Mouse (Mus musculus): ENCODE results near the gene Slc13a2. TPM values are rescaled to one million over a fixed set of nuclear protein-coding genes. Genes with fewer than 3 reads are reported as not detected.

Slc13a2 gene
- polyA plus RNA-seq, 1 experiment from 2014 or later: 0.05 TPM

- no peak overlapping the region for H3K4me2 ChIP-seq
- no peak overlapping the region for H3K27ac ChIP-seq (replicated peaks)
- H3K4me3 ChIP-seq (replicated peaks): no peak overlapping the region
- no peak overlapping the region for H3K9ac ChIP-seq
- ATAC-seq (ENCODE audit: insufficient read depth): no peak
- no peaks in the 10 kb centered on the region; the same call in 1 of the 2 replicates for H3K4me1 ChIP-seq (replicated peaks)
- H3K27me3 ChIP-seq: no peaks in the 10 kb centered on the region
- H3K36me3 ChIP-seq (replicated peaks): no peaks in the 10 kb centered on the region
- H3K9me3 ChIP-seq (replicated peaks): no peaks in the 10 kb centered on the region
- 48% methylated on average over 3 of the region's 3 CpGs for WGBS (ENCODE audit: insufficient replicate concordance)
Measured at GRCm38 (mm10) chr11:78392728-78393127, 29.3 kb downstream of the Slc13a2 start.

- H3K4me2 ChIP-seq: no peak within 1 kb of the TSS
- H3K4me3 ChIP-seq (replicated peaks): no peak within 1 kb of the TSS
- H3K4me1 ChIP-seq (replicated peaks): no peaks in the 10 kb centered on the region
- WGBS (ENCODE audit: insufficient replicate concordance): 65% methylated on average over 14 of the region's 14 CpGs
- H3K27me3 ChIP-seq: no peaks in the 10 kb centered on the region
- no peak for ATAC-seq (ENCODE audit: insufficient read depth)
- H3K9ac ChIP-seq: no peak within 1 kb of the TSS
- no peak within 1 kb of the TSS for H3K27ac ChIP-seq (replicated peaks)
- H3K36me3 ChIP-seq (replicated peaks): no peaks in the 10 kb centered on the region
- no peaks in the 10 kb centered on the region for H3K9me3 ChIP-seq (replicated peaks)
Measured at GRCm38 (mm10) chr11:78386508-78387043, 35.4 kb downstream of the Slc13a2 start, which contains the start of gene Foxn1. Gene Foxn1 (minus strand): TSS chr11:78386558.

- H3K4me2 ChIP-seq: no peak overlapping the region
- ATAC-seq (ENCODE audit: insufficient read depth): no peak
- no peaks in the 10 kb centered on the region for H3K4me1 ChIP-seq (replicated peaks)
- no peak overlapping the region for H3K4me3 ChIP-seq (replicated peaks)
- no peaks in the 10 kb centered on the region for H3K9me3 ChIP-seq (replicated peaks)
- H3K27ac ChIP-seq (replicated peaks): no peak overlapping the region
- no peak overlapping the region for H3K9ac ChIP-seq
- no peaks in the 10 kb centered on the region for H3K27me3 ChIP-seq
- H3K36me3 ChIP-seq (replicated peaks): no peaks in the 10 kb centered on the region
- WGBS (ENCODE audit: insufficient replicate concordance): 72% methylated on average over 10 of the region's 10 CpGs
Measured at GRCm38 (mm10) chr11:78385776-78386175, 36.2 kb downstream of the Slc13a2 start.

GRCm38 (mm10) chr11:78382701-78383100 lies 39.3 kb downstream of the Slc13a2 start:
- ATAC-seq (ENCODE audit: insufficient read depth): no peak

GRCm38 (mm10) chr11:78382286-78382685 lies 39.7 kb downstream of the Slc13a2 start:
- Histone ChIP-seq H3K27ac (replicated peaks) (no peak overlapping the region), H3K36me3 (replicated peaks) (no peaks in the 10 kb centered on the region), H3K4me2 (no peak overlapping the region), H3K4me3 (replicated peaks) (no peak overlapping the region), H3K9ac (no peak overlapping the region), H3K4me1 (replicated peaks) (no peaks in the 10 kb centered on the region), H3K27me3 (peaks cover 5% of the 10 kb centered on the region; the same call in 1 of the 2 replicates), H3K9me3 (replicated peaks) (no peaks in the 10 kb centered on the region)
- no peak for ATAC-seq (ENCODE audit: insufficient read depth)
- 73% methylated on average over 7 of the region's 7 CpGs for WGBS (ENCODE audit: insufficient replicate concordance)

More at GRCm38 (mm10) chr11:78382701-78383100, 39.3 kb downstream of the Slc13a2 start:
- no peaks in the 10 kb centered on the region for H3K36me3 ChIP-seq (replicated peaks)
- no peaks in the 10 kb centered on the region for H3K9me3 ChIP-seq (replicated peaks)
- no peak overlapping the region for H3K9ac ChIP-seq
- whole genome bisulfite sequencing (ENCODE audit: insufficient replicate concordance): 41% methylated on average over 5 of the region's 5 CpGs
- H3K4me3 ChIP-seq (replicated peaks): no peak overlapping the region
- H3K4me1 ChIP-seq (replicated peaks): no peaks in the 10 kb centered on the region
- no peak overlapping the region for H3K4me2 ChIP-seq
- H3K27ac ChIP-seq (replicated peaks): no peak overlapping the region
- H3K27me3 ChIP-seq: peaks cover 5% of the 10 kb centered on the region; the same call in 1 of the 2 replicates

- Histone ChIP-seq H3K4me2 (no peak overlapping the region), H3K9ac (no peak overlapping the region), H3K27ac (replicated peaks) (no peak overlapping the region), H3K36me3 (replicated peaks) (no peaks in the 10 kb centered on the region), H3K4me3 (replicated peaks) (no peak overlapping the region), H3K9me3 (replicated peaks) (no peaks in the 10 kb centered on the region), H3K27me3 (peaks cover 5% of the 10 kb centered on the region; the same call in 1 of the 2 replicates), H3K4me1 (replicated peaks) (no peaks in the 10 kb centered on the region)
- WGBS (ENCODE audit: insufficient replicate concordance): 59% methylated on average over 3 of the region's 3 CpGs
- ATAC-seq (ENCODE audit: insufficient read depth): no peak
Measured at GRCm38 (mm10) chr11:78380996-78381395, 41.0 kb downstream of the Slc13a2 start.

- 48% methylated on average over 4 of the region's 4 CpGs for WGBS (ENCODE audit: insufficient replicate concordance)
- no peak for ATAC-seq (ENCODE audit: insufficient read depth)
- H3K9me3 ChIP-seq (replicated peaks): no peaks in the 10 kb centered on the region
Measured at GRCm38 (mm10) chr11:78380351-78380750, 41.7 kb downstream of the Slc13a2 start.

GRCm38 (mm10) chr11:78377549-78378159 lies 44.4 kb downstream of the Slc13a2 start:
- Histone ChIP-seq H3K4me1 (replicated peaks) (no peaks in the 10 kb centered on the region), H3K27ac (replicated peaks) (no peak overlapping the region), H3K4me3 (replicated peaks) (no peak overlapping the region), H3K36me3 (replicated peaks) (no peaks in the 10 kb centered on the region), H3K27me3 (peaks cover 5% of the 10 kb centered on the region; the same call in 1 of the 2 replicates), H3K9me3 (replicated peaks) (no peaks in the 10 kb centered on the region), H3K4me2 (no peak overlapping the region), H3K9ac (no peak overlapping the region)
- WGBS (ENCODE audit: insufficient replicate concordance): 28% methylated on average over 12 of the region's 12 CpGs
- no peak for ATAC-seq (ENCODE audit: insufficient read depth)

More at GRCm38 (mm10) chr11:78380351-78380750, 41.7 kb downstream of the Slc13a2 start:
- Histone ChIP-seq H3K4me1 (replicated peaks) (no peaks in the 10 kb centered on the region), H3K4me3 (replicated peaks) (no peak overlapping the region), H3K9ac (no peak overlapping the region), H3K27ac (replicated peaks) (no peak overlapping the region), H3K27me3 (peaks cover 5% of the 10 kb centered on the region; the same call in 1 of the 2 replicates), H3K4me2 (no peak overlapping the region), H3K36me3 (replicated peaks) (no peaks in the 10 kb centered on the region)

- no peak overlapping the region for H3K4me3 ChIP-seq (replicated peaks)
- H3K9me3 ChIP-seq (replicated peaks): no peaks in the 10 kb centered on the region
- no peak overlapping the region for H3K4me2 ChIP-seq
- H3K4me1 ChIP-seq (replicated peaks): no peaks in the 10 kb centered on the region
- no peak overlapping the region for H3K27ac ChIP-seq (replicated peaks)
- ATAC-seq (ENCODE audit: insufficient read depth): no peak
- H3K27me3 ChIP-seq: peaks cover 5% of the 10 kb centered on the region; the same call in 1 of the 2 replicates
- WGBS (ENCODE audit: insufficient replicate concordance): 68% methylated on average over 8 of the region's 8 CpGs
- no peaks in the 10 kb centered on the region for H3K36me3 ChIP-seq (replicated peaks)
- no peak overlapping the region for H3K9ac ChIP-seq
Measured at GRCm38 (mm10) chr11:78374147-78374546, 47.9 kb downstream of the Slc13a2 start.

GRCm38 (mm10) chr11:78372610-78373009 lies 49.4 kb downstream of the Slc13a2 start:
- H3K9ac ChIP-seq: no peak overlapping the region
- H3K4me3 ChIP-seq (replicated peaks): no peak overlapping the region
- no peak overlapping the region for H3K27ac ChIP-seq (replicated peaks)
- no peak for ATAC-seq (ENCODE audit: insufficient read depth)
- no peaks in the 10 kb centered on the region for H3K27me3 ChIP-seq
- no peaks in the 10 kb centered on the region for H3K9me3 ChIP-seq (replicated peaks)
- no peaks in the 10 kb centered on the region for H3K36me3 ChIP-seq (replicated peaks)
- WGBS (ENCODE audit: insufficient replicate concordance): 61% methylated on average over 7 of the region's 7 CpGs
- H3K4me2 ChIP-seq: no peak overlapping the region
- no peaks in the 10 kb centered on the region for H3K4me1 ChIP-seq (replicated peaks)

- WGBS (ENCODE audit: insufficient replicate concordance): 52% methylated on average over 3 of the region's 3 CpGs
- Histone ChIP-seq H3K36me3 (replicated peaks) (no peaks in the 10 kb centered on the region), H3K4me1 (replicated peaks) (no peaks in the 10 kb centered on the region), H3K9me3 (replicated peaks) (no peaks in the 10 kb centered on the region), H3K4me2 (no peak overlapping the region), H3K4me3 (replicated peaks) (no peak overlapping the region), H3K27ac (replicated peaks) (no peak overlapping the region), H3K9ac (no peak overlapping the region), H3K27me3 (no peaks in the 10 kb centered on the region)
- ATAC-seq (ENCODE audit: insufficient read depth): no peak
Measured at GRCm38 (mm10) chr11:78372166-78372565, 49.9 kb downstream of the Slc13a2 start.
